Mouse (Mus musculus) c-Kit-positive CD71-negative TER-119-negative erythroid progenitor cells, embryonic 14.5 days (primary cell): Measurements from ENCODE around the gene Ttll5.

ENCODE experiments used
- DNase-seq: peaks from one replicate; pipeline ENCODE4 v3.0.0-alpha.2; 2013; ENCODE audit warnings: low read depth

Gene Ttll5

DNA sequence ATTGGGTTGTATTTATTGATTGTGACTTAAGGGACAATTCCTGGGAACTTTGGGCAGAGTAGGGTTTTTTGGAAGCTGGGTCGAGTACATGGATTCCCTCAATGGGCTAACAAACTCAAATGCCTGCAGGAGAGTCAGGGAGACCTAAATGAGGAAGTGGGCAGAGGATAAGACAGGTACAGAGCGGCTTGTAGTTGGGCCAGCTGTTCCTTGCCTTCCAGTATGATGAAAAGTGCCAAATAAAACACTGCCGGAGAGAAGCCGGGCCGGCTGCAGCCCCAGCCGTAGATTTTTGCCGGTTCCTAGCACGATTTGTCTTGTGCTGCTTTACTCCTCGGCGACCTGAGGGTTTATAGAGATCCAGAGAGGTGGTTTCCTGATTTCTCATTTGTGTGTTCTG, 104.1 kb downstream of the Ttll5 start:
- no peak for DNase-seq

- DNase-seq, result no peak
These were observed 105.3 kb downstream of the Ttll5 start for GRCm38 (mm10) chr12:85929711-85930110.

- DNase-seq, result no peak
These were observed 106.3 kb downstream of the Ttll5 start for GRCm38 (mm10) chr12:85930713-85931112.

- no peak for DNase-seq
These were observed 108.8 kb downstream of the Ttll5 start for GRCm38 (mm10) chr12:85933241-85933640.

GRCm38 (mm10) chr12:85937384-85937783, 112.9 kb downstream of the Ttll5 start:
- DNase-seq, result no peak

- no peak for DNase-seq
These were observed 119.0 kb downstream of the Ttll5 start for GRCm38 (mm10) chr12:85943456-85943855.

DNA sequence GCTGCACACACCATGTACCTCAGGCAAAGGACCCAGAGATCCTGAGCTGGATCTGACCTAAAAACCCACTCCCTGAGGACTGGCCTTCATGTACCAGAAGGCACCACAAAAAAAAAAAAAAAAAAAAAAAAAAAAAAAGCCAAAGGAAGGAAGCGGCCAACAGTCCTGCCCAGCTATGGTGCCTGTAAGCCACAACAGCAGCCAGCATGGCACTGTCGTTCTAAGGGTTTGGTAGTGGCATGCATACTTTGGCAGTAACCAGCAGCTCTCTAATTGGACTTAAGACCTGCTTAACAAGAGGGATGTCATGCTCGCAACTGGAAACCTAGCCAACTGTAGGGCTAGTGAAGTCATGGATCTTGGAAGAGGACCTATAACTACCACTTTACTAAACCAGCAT, 120.0 kb downstream of the Ttll5 start:
- no peak for DNase-seq

GRCm38 (mm10) chr12:85947161-85947560, 122.7 kb downstream of the Ttll5 start:
- DNase-seq, result no peak

- DNase-seq, result no peak
These were observed 125.2 kb downstream of the Ttll5 start for GRCm38 (mm10) chr12:85949667-85950066.

- no peak for DNase-seq
These were observed 125.9 kb downstream of the Ttll5 start for GRCm38 (mm10) chr12:85950371-85950770.

- no peak for DNase-seq
These were observed 126.6 kb downstream of the Ttll5 start for GRCm38 (mm10) chr12:85951036-85951435.

GRCm38 (mm10) chr12:85951822-85952221, 127.4 kb downstream of the Ttll5 start:
- no peak for DNase-seq

DNA sequence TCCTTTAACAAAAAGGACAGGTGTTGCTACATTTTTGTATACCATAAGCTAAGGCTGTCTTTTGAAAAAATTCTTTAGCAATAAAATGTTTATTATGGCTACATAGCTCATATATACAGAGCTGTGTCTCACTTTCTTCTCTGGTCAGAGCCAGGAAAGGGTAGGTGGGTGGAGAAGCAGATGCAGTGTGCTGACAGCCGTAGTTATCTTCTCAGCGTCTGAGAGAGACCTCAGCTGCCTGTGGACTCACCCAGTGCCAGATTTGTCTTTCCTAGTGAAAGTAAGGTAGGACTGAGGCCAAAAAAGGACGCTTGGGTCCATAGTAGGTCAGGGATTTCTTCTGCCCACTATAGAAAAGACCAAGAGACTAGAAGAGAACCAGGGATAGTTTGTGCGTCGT, 127.9 kb downstream of the Ttll5 start:
- no peak for DNase-seq

DNA sequence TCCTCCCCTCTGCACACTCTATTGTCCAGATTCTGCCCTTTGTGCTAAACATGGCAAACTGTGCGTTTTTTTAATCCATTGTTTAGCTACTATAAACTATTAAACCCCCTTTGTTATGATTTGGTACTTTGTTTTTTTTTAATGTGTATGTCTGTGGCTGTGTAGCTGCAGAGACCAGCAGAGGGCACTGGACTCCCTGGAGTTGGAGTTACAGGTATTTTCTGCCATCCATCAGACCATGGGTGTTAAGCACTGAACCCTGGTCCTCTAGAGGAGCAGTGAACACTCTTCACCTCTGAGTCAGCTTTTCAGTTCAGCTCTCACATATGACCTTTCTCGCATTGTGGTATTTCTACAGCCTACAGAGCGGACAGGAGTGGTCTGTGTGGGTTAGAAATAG, 129.7 kb downstream of the Ttll5 start:
- DNase-seq, result no peak

- DNase-seq, result no peak
These were observed 130.6 kb downstream of the Ttll5 start for GRCm38 (mm10) chr12:85955062-85955461.

- no peak for DNase-seq
These were observed 131.2 kb downstream of the Ttll5 start for GRCm38 (mm10) chr12:85955690-85956089.

- no peak for DNase-seq
These were observed 131.8 kb downstream of the Ttll5 start for GRCm38 (mm10) chr12:85956251-85956650.

DNA sequence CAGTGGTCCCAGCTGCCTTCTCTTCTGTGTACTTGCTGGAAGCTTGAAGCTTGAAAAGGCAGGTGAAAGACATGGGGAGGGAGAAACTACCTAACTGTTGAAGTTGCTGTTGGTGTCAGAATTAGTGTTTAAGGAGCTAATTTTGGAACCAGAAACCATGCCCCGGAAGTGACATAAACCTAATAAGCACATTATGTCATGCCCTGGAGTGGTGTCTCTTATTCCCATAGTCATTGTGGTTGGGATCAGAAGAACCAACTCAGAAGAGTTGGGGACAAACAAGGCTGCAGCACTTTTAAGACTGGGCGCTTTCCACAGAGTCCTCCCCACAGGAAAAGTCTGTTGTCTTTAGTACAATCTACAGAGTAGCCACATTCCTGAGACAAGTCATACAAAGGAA, 134.0 kb downstream of the Ttll5 start:
- DNase-seq, result no peak

DNA sequence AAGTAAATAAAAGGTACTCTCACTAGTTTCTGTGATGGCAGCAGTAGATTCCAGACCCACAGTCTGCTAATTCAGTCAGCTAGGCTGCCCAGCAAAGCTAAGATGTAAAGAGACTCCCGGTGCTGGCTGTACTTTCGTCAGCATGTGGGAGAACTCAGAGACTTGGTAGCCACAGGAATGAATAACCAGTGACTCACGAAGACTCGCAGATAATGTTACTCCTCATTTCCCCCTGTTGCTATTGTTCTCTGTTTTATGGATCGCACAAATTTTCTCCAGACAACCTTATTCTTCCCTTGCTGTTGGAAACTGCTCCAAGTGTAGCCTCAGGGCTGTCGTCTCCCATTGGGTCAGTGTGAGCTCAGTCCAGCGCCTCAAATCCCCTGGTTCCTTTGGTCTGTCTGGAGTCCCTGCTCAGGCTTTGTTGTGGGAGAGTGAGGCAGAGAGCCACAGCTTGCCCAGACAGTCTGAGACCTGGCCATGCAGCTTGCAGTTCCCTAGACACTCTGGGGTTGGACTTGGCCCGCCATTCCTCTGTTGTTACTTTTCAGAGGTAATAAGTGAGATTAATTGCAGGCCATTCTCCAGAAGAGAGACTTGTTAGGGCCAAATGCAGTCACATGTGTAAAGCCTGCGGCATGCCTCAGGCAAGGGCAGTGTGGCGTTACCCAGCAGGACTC, 135.5 kb downstream of the Ttll5 start:
- DNase-seq, result no peak

DNA sequence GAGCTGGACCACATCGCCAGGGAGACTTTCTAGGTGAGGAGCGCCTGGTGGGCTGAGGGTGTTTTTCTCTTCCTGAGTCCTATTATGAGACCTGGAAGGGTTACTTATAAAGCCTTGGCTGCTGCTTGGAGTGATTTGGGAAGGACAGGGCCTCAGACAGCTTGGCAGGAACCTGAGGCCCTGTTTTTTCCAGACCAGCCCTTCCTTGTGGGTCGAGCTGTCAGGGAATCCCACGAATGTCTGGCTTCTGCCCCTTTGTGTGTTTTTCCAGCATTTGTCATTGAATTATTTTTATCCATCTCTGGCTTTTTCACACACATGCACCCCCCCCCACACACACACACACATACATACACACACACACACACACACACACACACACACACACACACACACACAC, 136.2 kb downstream of the Ttll5 start:
- DNase-seq, result no peak

DNA sequence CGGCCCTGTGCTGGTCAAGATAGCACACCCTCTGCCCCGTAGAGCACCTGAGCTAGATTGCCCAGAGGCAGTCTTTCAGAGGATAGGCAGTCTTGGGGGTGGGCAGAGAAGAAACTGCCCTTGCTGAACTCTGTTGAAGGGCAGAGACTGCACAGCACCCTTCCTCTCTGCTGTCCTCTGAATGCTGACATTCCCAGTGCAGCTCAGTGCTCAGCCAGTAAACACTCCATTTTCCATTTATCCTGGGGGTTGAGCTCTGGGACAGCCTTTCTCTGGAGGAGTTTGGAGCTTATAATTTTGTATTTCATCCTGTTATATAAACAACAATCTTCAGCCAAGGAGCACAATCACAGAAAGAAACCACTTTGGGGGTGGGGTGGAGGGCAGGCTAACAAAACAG, 138.7 kb downstream of the Ttll5 start:
- no peak for DNase-seq

DNA sequence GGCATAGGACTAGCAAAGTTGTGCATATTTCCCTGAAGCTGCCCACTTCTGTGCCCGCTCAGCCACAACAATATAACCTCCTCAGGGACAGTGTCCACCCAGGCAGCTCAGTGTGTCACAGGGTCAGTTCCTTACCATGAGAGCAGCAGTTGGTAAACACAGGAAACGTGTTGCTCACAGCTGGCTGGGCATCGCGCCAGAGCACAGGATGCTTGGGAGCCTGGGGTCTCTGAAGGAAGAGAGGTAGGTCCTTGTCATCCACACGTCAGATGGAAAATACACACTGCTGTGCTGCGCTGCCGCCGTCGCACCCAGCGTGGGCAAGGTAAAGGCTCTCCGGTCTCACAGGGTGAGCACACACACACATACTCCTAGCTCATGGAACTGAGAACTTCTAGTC, 139.2 kb downstream of the Ttll5 start:
- DNase-seq, result no peak

DNA sequence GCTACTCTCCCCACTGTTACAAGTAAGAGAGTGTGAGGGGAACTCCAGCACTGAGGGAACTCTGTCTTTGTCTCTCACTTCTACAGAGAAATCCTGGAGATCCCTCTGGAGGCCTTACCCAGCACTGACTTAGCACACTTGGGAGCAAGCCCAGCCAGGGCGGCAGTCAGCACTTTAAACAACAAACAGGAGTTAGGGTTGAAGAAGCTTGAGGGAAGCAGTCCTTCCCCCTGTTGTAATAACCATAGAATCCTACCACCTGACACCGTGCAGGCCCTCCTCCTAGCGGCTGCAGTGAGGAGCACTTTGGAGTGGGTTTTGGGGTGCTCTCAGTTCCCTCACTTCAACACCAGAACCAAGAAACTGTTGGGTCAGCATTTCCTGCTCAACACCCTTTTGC, 140.0 kb downstream of the Ttll5 start:
- DNase-seq, result no peak

GRCm38 (mm10) chr12:85967812-85968211, 143.4 kb downstream of the Ttll5 start:
- DNase-seq, result no peak

- DNase-seq, result no peak
These were observed 143.9 kb downstream of the Ttll5 start for GRCm38 (mm10) chr12:85968409-85968808.
